Mouse (Mus musculus): ENCODE data around the gene Igfbp4.
A peak's percentile ranks its signal among the peaks of the same experiment; 100 is the strongest.

The Igfbp4 gene

DNA sequence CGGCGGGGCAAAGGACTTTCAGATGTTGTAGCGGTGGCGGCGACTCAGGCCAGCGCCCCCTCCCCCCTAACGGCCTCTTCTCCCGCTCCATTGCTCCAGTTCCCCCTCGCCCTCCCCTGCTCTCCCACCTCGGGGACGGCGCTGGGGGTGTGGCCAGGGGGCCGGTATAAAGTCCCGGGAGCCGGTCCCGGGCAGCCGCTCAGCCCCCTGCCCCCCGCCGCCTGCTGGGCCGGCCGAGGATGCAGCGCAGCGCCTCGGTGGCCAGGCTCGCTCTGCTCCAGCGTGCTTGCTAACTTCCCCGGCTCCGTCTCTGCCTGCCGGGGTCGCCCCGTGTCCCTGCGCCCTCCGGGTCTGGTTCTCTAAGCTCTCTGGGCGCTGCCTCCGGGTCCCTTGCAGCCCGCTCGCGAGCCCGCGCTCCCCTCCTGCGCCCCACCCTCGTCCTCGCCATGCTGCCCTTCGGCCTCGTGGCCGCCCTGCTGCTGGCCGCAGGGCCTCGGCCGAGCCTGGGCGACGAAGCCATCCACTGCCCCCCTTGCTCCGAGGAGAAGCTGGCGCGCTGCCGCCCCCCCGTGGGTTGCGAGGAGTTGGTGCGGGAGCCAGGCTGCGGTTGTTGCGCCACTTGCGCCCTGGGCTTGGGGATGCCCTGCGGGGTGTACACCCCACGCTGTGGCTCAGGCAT is at the start of gene Igfbp4:
Gene Igfbp4 (plus strand): TSS at position 194 of the 679 bp plus-strand sequence.
- DNase-seq (ENCODE audit: low spot score) = peak; percentile 80

DNA sequence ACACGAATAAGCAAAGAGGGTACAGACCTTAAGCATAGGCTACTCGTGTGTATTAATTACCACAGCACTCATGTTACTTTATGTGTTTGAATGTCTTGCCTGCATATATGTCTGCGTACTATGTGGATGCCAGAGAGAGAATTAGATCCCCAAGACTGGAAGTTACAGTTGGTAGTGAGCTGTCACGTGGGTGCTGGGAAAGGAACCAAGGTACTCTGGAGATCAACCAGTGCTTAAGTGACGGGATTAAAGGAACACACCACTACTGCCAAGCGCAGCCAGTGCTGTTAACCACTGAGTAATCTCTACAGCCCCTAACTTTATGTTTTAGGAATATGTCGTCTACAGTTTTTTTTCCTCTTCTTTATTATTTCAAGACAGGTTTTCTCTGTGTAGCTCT is 45.1 kb upstream of the Igfbp4 start:
- DNase-seq (ENCODE audit: low spot score) = no peak

DNA sequence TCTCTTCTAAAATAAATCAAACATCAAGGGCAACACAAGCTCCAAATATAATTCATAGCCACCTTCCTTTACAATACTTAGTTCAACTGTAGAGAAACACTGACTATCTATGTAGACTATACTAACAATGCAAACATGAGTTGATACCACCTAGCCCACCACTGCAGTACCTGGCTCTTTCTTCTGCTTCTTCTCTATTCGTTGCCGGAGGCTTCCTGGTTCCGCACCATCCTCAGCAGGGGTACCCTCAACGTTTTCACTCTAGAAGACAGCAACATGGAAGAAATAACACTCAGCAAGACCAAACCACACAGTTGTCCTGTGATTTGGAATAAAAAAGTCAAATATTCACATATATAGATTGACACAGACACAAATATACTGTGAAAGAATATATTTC is 43.4 kb upstream of the Igfbp4 start:
- DNase-seq (ENCODE audit: low spot score) = no peak

DNA sequence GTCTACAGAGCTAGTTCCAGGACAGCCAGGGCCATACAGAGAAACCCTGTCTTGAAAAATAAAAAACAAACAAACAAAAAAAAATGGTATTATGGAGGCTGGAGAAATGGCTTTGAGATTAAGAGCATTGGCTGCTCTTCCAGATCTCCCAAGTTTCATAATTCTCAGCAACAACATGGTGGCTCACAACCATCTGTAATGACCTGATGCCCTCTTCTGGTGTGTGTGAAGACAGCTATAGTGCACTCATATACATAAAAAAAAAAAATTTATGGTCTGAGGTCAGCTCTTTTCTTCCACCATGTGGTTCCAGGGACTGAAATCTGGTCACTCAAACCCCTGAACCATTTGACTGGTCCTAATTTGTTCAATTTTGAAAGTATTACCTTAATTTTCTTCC is 42.3 kb upstream of the Igfbp4 start:
- DNase-seq (ENCODE audit: low spot score) = no peak

DNA sequence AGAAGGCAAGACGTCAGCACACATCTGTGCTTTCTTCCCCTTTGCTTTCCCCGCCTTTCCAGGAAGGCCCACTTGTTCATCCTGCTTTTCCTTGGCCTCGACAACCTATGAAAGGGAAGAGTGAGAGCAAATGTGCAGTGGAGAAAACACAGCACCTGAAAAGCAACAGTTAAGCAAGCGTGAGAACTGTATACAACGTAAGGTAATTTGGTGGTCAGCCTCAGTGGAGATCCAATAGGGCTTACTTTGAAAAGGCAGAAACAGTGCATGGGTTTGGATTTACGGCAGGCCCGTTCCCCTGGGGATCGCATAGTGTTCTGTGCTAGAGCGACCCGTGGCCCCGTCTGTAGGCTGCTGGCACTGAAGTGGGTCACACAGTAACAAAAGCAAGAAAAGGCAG is 41.8 kb upstream of the Igfbp4 start:
- no peak for DNase-seq (ENCODE audit: low spot score)

DNA sequence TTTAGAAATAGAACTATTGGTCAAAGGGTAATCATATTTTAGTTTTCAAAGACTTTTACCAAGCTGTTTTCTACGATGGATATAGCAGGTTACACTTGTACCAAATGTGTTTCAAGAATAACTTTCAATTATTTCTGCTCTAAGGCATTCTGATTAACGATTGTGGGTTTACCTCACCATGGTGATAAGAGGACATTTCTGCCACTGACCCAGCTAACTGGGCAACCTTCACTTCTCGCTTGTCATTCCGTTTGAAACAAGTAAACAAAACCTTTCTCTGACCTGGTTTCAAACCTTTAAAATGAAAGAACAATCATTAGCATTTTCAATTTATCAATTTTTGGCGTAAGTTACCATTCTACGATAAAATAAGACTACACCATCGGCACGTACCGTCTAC is 34.3 kb upstream of the Igfbp4 start:
- DNase-seq (ENCODE audit: low spot score) = no peak

DNA sequence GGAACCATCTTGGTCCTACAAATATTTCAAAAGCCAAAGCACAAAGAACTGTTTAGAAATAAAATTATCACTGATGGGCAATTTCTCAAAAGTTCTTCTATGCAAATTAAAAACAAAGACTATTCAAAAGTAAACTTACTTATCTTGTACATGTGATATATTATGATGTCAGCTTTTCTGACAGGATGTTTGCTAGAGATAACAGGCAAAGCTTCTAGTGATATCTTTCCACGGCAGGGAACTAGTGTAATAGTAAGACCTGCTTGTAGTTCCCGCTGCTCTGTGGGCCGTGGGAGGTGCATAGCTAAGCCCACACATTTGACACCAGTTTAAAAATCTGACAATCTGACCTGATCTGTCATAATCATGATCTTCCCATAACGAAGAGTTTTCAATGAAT is 30.9 kb upstream of the Igfbp4 start:
- DNase-seq (ENCODE audit: low spot score) = no peak

DNA sequence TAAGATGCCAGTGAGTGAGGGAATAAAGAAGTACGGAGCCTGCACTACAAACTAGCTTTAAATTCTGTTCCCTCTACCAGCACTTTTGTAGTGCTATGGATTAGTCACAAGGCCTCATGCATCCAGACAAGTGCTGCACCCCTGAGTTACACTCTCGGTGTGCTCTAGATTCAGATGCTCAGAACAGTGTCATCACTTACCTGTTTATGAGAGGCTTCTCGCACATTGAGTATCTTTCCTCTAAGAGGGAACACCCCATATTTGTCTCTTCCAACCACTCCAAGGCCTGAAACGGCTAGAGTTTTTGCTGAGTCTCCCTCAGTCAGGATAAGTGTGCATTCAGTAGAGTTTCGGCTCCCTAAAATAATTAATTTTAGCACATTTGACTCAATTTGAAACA is 30.3 kb upstream of the Igfbp4 start:
- no peak for DNase-seq (ENCODE audit: low spot score)

DNA sequence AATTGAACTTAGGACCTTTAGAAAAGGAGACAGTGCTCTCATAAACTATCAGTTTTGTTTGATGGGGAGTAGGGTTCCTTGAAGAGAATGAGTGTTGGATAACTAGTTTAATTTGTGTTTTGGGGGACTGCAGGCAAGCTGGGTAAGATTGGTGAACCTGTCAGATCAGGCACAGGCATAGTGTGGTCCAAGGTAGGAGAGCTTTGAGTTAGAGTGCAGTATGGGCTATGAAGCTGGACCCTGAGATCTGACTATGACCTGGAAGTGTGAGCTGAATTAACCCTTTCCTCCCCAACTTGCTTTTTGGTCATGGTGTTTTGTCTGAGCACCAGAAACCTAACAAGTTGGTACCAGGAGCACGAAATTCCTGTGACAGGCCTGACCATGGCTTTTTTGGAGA is 27.2 kb upstream of the Igfbp4 start:
- DNase-seq (ENCODE audit: low spot score) = no peak

DNA sequence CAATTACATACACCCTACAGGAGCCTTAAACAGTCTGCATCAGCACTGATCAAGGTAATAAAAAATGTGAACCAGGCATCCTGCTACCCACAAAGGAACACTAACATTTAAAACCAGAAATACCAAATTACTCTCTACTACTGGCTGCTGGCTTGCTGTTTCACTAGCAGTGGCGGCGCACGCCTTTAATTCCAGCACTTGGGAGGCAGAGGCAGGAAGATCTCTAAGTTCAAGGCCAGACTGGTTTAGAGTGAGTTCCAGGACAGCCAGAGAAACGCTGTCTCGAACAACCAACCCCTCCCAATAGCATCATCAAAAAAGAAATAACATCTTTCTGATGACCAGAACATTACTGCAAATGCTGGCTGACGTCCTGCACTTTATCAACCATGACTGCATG is 21.2 kb upstream of the Igfbp4 start:
- DNase-seq (ENCODE audit: low spot score) = no peak

DNA sequence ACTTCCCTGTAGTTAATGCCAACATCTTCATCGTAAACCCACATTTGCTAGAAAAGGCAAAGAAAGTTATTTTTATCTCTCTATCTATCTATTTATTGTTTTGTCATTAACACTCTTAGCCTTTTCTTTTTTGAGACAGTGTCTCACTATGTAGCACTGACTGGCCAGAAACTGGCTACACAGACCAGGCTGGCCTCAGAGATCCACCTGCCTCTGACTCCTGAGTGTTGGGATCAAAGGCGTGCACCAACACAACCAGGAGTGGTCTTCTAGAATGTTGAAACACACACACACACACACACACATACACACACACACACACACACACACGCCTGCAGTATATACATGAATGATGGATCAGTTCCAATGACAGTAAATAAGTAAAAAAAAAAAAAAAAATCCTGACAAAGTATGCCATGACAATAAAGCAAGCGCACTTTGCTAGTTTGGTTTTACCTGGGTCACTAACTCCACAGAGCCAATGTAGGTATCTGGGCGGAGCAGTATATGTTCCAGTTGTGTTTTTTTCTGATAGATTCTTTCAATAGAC is 18.6 kb upstream of the Igfbp4 start:
- no peak for DNase-seq (ENCODE audit: low spot score)

DNA sequence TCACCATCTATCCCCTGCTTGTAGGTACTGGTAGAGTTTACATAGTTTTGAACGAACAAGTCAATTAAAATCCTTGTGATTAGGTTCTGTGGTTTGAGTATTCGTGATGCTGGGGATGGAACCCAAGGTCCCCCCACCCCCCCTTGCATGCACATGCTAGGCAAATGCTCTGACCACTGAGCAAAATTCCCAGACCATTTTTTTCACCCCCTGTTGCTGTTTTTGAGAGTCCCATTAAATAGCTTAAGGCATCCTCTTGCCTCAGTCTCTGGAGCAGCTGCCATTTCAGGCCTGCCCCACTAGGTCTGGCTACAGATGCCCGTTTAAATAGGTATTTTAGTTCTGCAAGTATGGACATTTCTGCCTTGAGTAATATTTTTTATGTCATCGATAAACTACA is 17.9 kb upstream of the Igfbp4 start:
- no peak for DNase-seq (ENCODE audit: low spot score)

DNA sequence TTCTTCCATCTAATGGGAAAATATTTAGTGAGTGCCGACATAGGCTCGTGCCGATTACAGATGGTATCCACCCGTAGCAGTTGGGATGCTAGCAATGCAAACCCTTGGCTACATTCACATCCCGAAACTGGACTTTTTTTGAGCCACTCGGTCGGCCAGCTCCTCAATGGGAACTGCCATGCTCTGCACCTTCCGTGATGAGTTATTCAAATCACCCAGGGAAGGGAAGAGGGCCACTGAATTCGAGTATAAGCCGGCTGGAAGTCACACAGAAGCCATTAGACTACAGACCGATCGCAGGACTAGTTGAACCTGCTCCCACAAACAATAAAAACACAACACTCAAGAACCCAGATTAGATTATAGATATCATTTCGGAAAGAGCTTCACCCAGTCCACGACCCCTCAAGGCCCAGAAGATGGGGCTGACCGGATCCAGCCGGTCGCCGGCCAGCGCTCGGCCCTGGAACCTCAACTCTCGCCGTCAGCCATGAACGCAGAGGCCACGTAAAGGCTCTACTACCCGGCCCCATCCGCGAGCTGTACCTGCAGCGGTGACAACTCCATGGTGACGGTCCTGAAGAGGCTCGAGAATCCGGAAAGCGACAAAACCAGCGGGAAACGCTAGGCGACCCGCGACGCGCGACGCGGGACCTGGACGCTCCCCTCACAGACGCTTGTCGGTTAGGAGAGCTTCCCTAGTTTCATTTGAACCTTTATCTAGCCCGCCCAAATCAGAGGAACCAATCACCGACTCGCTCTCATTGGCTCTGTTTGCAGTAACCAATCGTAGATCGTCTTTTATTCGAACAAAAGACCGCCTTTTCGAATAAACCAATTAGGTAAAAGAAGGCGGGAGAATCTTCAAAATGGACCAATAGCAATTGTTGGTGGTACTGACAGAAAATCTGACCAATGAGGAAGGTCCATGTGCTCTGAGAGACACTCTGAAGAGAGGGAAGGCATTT is 17.3 kb upstream of the Igfbp4 start, which contains the start of gene Top2a:
Gene Top2a (minus strand): TSS at position 690 of the 968 bp plus-strand sequence.
- DNase-seq (ENCODE audit: low spot score) = peak; percentile 100

DNA sequence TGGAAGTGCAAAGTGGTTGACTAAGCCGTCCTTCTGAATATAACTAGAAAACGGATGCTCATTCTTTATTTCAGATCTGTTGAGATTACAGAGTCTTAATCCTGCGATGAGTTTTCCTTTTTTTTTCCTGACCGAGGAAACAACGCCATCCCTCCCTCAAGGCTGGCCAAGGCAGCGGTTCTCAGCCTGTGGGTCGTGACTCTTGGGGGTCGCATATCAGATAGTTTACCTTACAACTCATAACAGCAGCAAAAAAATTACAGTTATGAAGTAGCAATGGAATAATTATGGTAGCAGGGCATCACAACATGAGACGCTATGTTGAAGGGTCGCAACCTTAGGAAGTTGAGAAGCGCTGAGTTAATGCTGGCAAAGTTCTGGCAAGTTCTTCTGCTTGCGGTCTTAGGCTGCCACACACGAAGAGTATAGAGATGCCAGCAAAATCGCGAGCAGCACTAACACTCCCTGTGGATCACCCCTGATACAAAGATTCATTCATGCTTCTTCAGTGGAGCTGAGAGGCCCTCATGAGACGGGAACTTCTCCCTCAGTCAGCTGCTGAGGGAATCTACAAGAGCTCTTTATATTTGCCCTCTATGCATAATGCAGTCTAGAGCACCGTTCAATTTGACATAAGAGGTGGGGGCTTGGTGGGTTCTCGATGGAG is 16.4 kb upstream of the Igfbp4 start:
- no peak for DNase-seq (ENCODE audit: low spot score)

DNA sequence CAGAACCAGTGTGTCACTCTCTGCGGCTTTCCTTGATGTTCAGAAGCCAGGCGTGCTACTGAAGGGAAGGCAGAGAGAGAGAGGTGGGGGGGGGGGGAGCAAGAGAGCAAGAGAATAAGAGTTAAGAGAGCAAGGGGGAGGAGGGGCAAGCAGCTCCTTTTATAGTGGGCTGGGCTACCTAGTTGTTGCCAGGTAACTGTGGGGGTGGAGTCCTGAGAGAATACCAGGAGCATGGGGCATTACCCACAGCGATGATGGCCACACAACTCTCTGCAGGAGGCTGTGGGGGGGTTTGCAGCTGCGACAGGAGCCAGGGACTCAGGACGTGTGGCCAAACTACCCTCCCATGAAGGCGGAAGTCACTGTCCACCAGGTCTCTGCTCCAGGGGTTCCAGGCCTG is 15.2 kb upstream of the Igfbp4 start:
- DNase-seq (ENCODE audit: low spot score) = no peak

DNA sequence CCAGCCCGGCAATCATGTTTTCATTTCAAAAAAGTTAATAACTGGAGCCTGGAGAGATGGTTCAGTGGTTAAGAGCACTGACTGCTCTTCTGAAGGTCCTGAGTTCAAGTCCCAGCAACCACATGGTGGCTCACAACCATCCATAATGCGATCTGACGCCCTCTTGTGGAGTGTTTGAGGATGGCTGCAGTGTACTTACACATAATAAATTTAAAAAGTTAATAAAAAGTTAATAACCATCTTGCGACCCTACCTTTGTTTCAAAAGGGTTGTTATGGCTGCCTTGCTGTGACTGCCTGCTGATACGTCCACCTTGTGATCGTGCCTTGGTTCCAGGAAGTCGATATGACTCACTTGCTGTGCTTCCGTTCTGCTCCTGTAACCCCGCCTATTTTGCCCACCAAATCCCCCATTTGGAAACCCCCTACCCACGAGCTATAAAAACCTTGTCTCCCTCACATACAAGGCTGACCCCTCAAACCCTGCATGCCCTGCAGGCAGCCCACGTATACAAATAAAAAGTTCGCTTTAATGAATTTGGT is 14.1 kb upstream of the Igfbp4 start:
- DNase-seq (ENCODE audit: low spot score) = no peak

DNA sequence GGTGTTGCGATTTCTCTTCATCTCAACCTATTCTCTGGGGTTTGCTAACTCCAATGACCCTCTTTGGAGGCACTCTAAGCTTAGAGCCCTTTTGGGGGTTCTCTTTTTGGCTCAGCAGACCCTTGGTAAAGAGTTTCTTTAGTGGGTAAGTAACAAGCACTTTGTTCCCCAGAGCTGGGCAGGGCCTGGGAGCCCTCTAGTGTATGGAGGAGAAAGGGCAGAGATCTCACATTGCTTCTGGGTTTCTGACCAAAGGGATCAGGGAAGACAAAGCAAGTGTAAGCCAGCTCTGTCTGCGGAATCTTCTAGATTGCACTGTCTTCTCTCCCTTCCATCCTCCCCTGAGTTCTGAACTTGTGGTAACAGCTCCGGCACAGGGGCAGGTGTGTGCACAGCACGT is 5.7 kb upstream of the Igfbp4 start:
- peak; percentile 57 for DNase-seq (ENCODE audit: low spot score)

DNA sequence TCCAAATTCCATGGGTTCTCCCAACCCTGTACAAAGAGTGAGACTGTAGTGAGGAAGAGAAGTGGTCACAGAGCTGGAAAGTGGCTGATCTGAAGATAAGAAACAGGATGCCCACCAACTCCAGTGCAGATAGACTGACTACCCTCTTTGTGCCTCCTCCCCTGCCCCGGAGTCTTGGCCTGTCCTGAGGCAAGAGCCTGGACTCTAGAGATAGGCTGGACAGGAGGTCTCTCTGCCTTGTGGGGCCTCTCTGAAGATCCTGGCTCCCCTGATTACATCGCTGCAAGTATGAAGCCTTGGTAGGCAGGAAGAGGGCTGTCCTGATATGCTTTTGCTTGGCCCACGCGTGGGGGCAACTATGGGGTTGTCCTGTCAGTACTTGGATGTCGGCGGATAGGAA is 4.8 kb upstream of the Igfbp4 start:
- DNase-seq (ENCODE audit: low spot score) = no peak

DNA sequence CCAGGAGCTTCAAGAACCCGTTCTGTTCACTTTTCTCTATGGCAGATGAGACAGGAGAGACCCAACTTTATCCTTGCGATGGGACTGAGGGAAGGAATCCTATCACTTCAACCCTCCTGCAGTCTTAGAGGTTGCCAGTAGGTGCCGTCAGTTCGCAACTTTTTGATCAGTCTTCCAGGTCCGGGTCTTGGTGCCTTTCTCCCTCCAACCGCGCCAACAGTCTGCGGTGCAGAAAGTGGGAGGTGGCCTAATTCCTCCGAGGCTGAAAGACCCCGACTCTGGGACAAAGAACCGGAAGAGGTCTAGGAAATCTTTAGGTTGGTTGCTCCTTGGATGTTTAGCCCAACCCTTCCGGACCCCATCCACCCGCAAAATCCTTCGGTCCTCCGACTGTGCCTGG is 1.3 kb upstream of the Igfbp4 start:
- peak; percentile 96 for DNase-seq (ENCODE audit: low spot score)

DNA sequence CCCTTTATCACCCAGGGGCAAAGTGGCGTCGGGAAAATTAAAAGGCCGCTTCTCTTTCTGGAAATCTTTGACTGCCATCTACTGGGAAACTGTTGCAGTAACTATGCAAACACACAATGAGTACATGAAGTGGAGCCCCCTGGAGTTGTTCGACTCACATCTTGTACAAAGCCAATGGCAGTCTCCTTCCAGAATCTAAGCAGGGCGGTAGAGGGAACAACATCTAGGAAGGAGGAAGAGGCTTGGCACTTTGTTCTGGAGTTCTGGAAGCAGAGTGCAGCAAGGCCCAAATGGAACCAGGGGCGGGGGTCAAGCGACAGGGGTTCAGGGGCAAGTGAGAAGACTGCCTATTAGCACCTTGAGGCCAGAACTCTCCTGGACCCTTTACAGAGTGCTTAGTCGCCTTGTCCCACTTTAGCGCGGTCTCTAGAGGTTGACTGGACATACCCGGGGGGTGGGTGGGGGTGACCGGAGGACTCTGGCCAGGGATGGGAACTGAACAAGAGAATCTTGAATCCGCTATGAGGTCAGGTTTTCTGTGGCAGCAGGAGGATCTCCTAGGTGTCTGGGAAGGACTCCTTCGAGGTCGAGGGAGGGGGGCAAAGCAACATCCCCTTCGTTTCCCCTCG is 584 bp upstream of the Igfbp4 start:
- peak; percentile 81 for DNase-seq (ENCODE audit: low spot score)
